Mouse (Mus musculus) forebrain, postnatal 0 days (tissue): ENCODE measurements at regions not wholly inside any gene's neighbourhood (a gene's known extent, or its start where the extent isn't known, plus 50 kb on each side); places are given as distances from the start of the nearest gene placed in this dataset.

Experiments used
- ATAC-seq: fragments of 200-750 bp; cut with Nextera tagmentation; 2 replicates; pipeline ENCODE4 v1.8.0; 2017; ENCODE audit warnings: mild to moderate bottlenecking, moderate library complexity
- DNase-seq: peaks from one replicate; pipeline ENCODE4 v3.0.0-alpha.2; 2015
- H3K27ac ChIP-seq: fragments of 300-500 bp; sonication (generic); 2 replicates; pipeline ENCODE4 v1.5.1; 2014; ENCODE audit warnings: low read depth, mild to moderate bottlenecking, antibody characterized with exemption, low read length, moderate library complexity, mixed read lengths
- H3K27me3 ChIP-seq: fragments of 300-500 bp; sonication (generic); 2 replicates; pipeline ENCODE4 v1.6.1; 2014; ENCODE audit warnings: mild to moderate bottlenecking, low read length, mixed read lengths; ENCODE audit not compliant: insufficient read depth
- H3K36me3 ChIP-seq: fragments of 300-500 bp; sonication (generic); 2 replicates; pipeline ENCODE4 v1.6.1; 2014; ENCODE audit warnings: mild to moderate bottlenecking, moderate library complexity; ENCODE audit not compliant: insufficient read depth
- H3K4me1 ChIP-seq: fragments of 300-500 bp; sonication (generic); 2 replicates; pipeline ENCODE4 v1.6.1; 2014; ENCODE audit warnings: antibody characterized with exemption; ENCODE audit not compliant: insufficient read depth
- H3K4me2 ChIP-seq: fragments of 300-500 bp; sonication (generic); 2 replicates; pipeline ENCODE4 v1.6.1; 2014; ENCODE audit warnings: low read depth, mild to moderate bottlenecking, moderate library complexity
- H3K4me3 ChIP-seq: fragments of 300-500 bp; sonication (generic); 2 replicates; pipeline ENCODE4 v1.5.1; 2014; ENCODE audit warnings: low read depth, low read length, mixed read lengths
- H3K9ac ChIP-seq: fragments of 300-500 bp; sonication (generic); 2 replicates; pipeline ENCODE4 v1.6.1; 2014; ENCODE audit warnings: mild to moderate bottlenecking
- H3K9me3 ChIP-seq: fragments of 300-500 bp; sonication (generic); 2 replicates; pipeline ENCODE4 v1.6.1; 2016; ENCODE audit warnings: low read length
- CTCF ChIP-seq: sonication (generic); IDR thresholded peaks from 2 replicates; pipeline ENCODE4 v1.5.1; 2016; ENCODE audit warnings: antibody characterized with exemption, control low read depth, low read depth
- whole genome bisulfite sequencing: fragments of 180-500 bp; shearing (Covaris S2); extraction: QIAGEN DNeasy Blood & Tissue Kit; methylation state at CpG from one replicate; pipeline ENCODE4 v1.1.7; 2014; 5-methylcytosine and 5-hydroxymethylcytosine counted together

- no peaks in the 10 kb centered on the region for H3K36me3 ChIP-seq
- ATAC-seq = no peak
- no peak for TF ChIP-seq CTCF
- WGBS = 21% methylated on average over 9 of the region's 9 CpGs
- H3K4me2 ChIP-seq = no peak overlapping the region
- no peaks in the 10 kb centered on the region for H3K27me3 ChIP-seq
- no peak overlapping the region for H3K27ac ChIP-seq
- H3K4me1 ChIP-seq = no peaks in the 10 kb centered on the region
- no peak overlapping the region for H3K4me3 ChIP-seq
- no peak for DNase-seq
- H3K9ac ChIP-seq = no peak overlapping the region
- H3K9me3 ChIP-seq = no peaks in the 10 kb centered on the region
Measured at GRCm38 (mm10) chr17:58503612-58504011, 487.6 kb downstream of the Pdzph1 start.

GRCm38 (mm10) chr17:58468920-58469319 is 522.3 kb downstream of the Pdzph1 start:
- no peaks in the 10 kb centered on the region for H3K4me1 ChIP-seq
- no peak overlapping the region for H3K9ac ChIP-seq
- no peak overlapping the region for H3K4me2 ChIP-seq
- DNase-seq (peak; percentile 46), ATAC-seq (peak; percentile 95)
- WGBS = 61% methylated on average over 1 of the region's 1 CpGs
- no peaks in the 10 kb centered on the region for H3K27me3 ChIP-seq
- no peak overlapping the region for H3K27ac ChIP-seq
- no peaks in the 10 kb centered on the region for H3K9me3 ChIP-seq
- no peak overlapping the region for H3K4me3 ChIP-seq
- TF ChIP-seq CTCF = no peak
- no peaks in the 10 kb centered on the region for H3K36me3 ChIP-seq
